Mouse (Mus musculus) forebrain, embryonic 13.5 days (tissue): ENCODE results near the gene BC049730. TPM values are rescaled to one million over a fixed set of nuclear protein-coding genes. Genes with fewer than 3 reads are reported as not detected.

ENCODE experiments used
- polyA plus RNA-seq: library from polyadenylated mRNA; unstranded; fragments of >200 nt; fragmentation: Nextera tagmentation; extraction: Ambion mirVana; gene quantifications from 2 replicates; pipeline ENCODE4 v1.2.1, GENCODE M21; 2015

The BC049730 gene
- polyA plus RNA-seq, 1 experiment from 2014 or later = not detected

Other genes with a start within 250 kb of the BC049730 start
- 1.3 TPM in 2 replicates for gene Plaur, start 246.8 kb upstream of the BC049730 start, polyA plus RNA-seq
- gene Cadm4, start 227.2 kb upstream of the BC049730 start, polyA plus RNA-seq = 45.8 and 47.0 TPM in 2 replicates
- gene Zfp428, start 202.2 kb upstream of the BC049730 start, polyA plus RNA-seq = 214 and 220 TPM in 2 replicates
- gene AC161166.1, start 196.8 kb upstream of the BC049730 start, polyA plus RNA-seq = 0.97 and 1.1 TPM in 2 replicates
- gene Irgq, start 178.6 kb upstream of the BC049730 start, polyA plus RNA-seq = 15.1 and 17.4 TPM in 2 replicates
- gene Pinlyp, start 163.1 kb upstream of the BC049730 start, polyA plus RNA-seq = not detected in 2 replicates
- gene Xrcc1, start 163.0 kb upstream of the BC049730 start, polyA plus RNA-seq = 89.6 and 99.1 TPM in 2 replicates
- gene Ethe1, start 121.7 kb upstream of the BC049730 start, polyA plus RNA-seq = 16.8 and 16.9 TPM in 2 replicates
- gene Zfp575, start 121.6 kb upstream of the BC049730 start, polyA plus RNA-seq = 4.7 and 5.1 TPM in 2 replicates
- not detected in 2 replicates for gene Phldb3, start 98.5 kb upstream of the BC049730 start, polyA plus RNA-seq
- 0.14 TPM in 1 of 2 replicates, not detected in the other for gene Lypd3, start 72.7 kb upstream of the BC049730 start, polyA plus RNA-seq
- gene Tex101, start 32.6 kb upstream of the BC049730 start, polyA plus RNA-seq = not detected in 2 replicates
- gene Gm4763, start 17.7 kb downstream of the BC049730 start, polyA plus RNA-seq = not detected in 2 replicates
- gene Cd177, start 51.1 kb downstream of the BC049730 start, polyA plus RNA-seq = 0.05 and 0.10 TPM in 2 replicates
- gene Ceacam10, start 68.0 kb downstream of the BC049730 start, polyA plus RNA-seq = not detected in 2 replicates
- gene Gm9844, start 153.0 kb downstream of the BC049730 start, polyA plus RNA-seq = 29.8 and 31.0 TPM in 2 replicates
- not detected in 2 replicates for gene Lypd4, start 160.7 kb downstream of the BC049730 start, polyA plus RNA-seq
- 0.10 and 0.13 TPM in 2 replicates for gene Dmrtc2, start 160.8 kb downstream of the BC049730 start, polyA plus RNA-seq
- 1,732 and 1,934 TPM in 2 replicates for gene Rps19, start 175.1 kb downstream of the BC049730 start, polyA plus RNA-seq
- 0.18 TPM in 1 of 2 replicates, not detected in the other for gene Cd79a, start 188.1 kb downstream of the BC049730 start, polyA plus RNA-seq
- gene Arhgef1, start 193.7 kb downstream of the BC049730 start, polyA plus RNA-seq = 54.2 and 54.9 TPM in 2 replicates
- gene Gm4881, start 235.3 kb downstream of the BC049730 start, polyA plus RNA-seq = 0.43 and 1.0 TPM in 2 replicates